Mouse (Mus musculus) stomach, embryonic 15.5 days (tissue): ENCODE measurements at regions not wholly inside any gene's neighbourhood (a gene's known extent, or its start where the extent isn't known, plus 50 kb on each side); places are given as distances from the start of the nearest gene placed in this dataset.

Experiments used
- ATAC-seq: fragments of 200-750 bp; cut with Nextera tagmentation; 2 replicates; pipeline ENCODE4 v1.8.0; 2017; ENCODE audit warnings: low read depth, moderate number of reproducible peaks, moderate TSS enrichment; ENCODE audit not compliant: insufficient read depth, low FRiP score
- H3K27ac ChIP-seq: fragments of 300-500 bp; sonication (generic); 2 replicates; pipeline ENCODE4 v1.5.1; 2015; ENCODE audit warnings: mild to moderate bottlenecking, inconsistent platforms
- H3K27me3 ChIP-seq: fragments of 300-500 bp; sonication (generic); replicated peaks from 2 replicates; pipeline ENCODE4 v1.6.1; 2015; ENCODE audit warnings: inconsistent platforms
- H3K36me3 ChIP-seq: fragments of 300-500 bp; sonication (generic); 2 replicates; pipeline ENCODE4 v1.6.1; 2015; ENCODE audit warnings: inconsistent platforms
- H3K4me1 ChIP-seq: fragments of 300-500 bp; sonication (generic); 2 replicates; pipeline ENCODE4 v1.6.1; 2015; ENCODE audit warnings: inconsistent platforms
- H3K4me2 ChIP-seq: fragments of 300-500 bp; sonication (generic); 2 replicates; pipeline ENCODE4 v1.6.1; 2015; ENCODE audit warnings: mild to moderate bottlenecking, inconsistent platforms
- H3K4me3 ChIP-seq: fragments of 300-500 bp; sonication (generic); replicated peaks from 2 replicates; pipeline ENCODE4 v1.5.1; 2015; ENCODE audit warnings: inconsistent platforms
- H3K9ac ChIP-seq: fragments of 300-500 bp; sonication (generic); 2 replicates; pipeline ENCODE4 v1.6.1; 2015; ENCODE audit warnings: inconsistent platforms
- H3K9me3 ChIP-seq: fragments of 300-500 bp; sonication (generic); 2 replicates; pipeline ENCODE4 v1.6.1; 2016; ENCODE audit warnings: inconsistent platforms
- WGBS: fragments of 180-500 bp; shearing (Covaris S2); methylation state at CpG from one replicate; pipeline ENCODE4 v1.1.7; 2015; 5-methylcytosine and 5-hydroxymethylcytosine counted together

DNA sequence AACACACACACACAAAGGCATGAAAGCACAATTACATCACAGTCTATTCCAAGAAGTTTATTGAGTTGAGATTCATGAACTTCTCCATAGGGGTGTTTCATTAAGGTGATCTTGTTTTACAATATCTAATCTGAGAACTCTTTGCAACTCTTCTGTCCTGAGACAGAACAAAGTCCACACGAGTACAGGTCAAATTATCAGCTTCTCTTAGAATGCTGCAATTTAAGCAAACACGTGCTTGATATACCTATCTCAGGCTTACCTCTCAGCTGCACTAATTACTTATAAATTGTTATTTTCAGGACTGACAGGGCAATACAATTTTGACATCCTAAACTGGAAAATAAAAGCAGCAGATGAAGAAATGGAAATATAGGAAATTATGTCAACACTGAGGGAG, 57.0 kb upstream of the Slc5a12 start:
- no peaks in the 10 kb centered on the region for H3K4me1 ChIP-seq
- H3K9me3 ChIP-seq: no peaks in the 10 kb centered on the region
- ATAC-seq: no peak
- no peak overlapping the region for H3K27ac ChIP-seq
- H3K36me3 ChIP-seq: no peaks in the 10 kb centered on the region
- 62% methylated on average over 2 of the region's 2 CpGs for whole genome bisulfite sequencing
- H3K4me3 ChIP-seq: no peak overlapping the region
- no peak overlapping the region for H3K9ac ChIP-seq
- no peak overlapping the region for H3K4me2 ChIP-seq
- no peaks in the 10 kb centered on the region for H3K27me3 ChIP-seq

DNA sequence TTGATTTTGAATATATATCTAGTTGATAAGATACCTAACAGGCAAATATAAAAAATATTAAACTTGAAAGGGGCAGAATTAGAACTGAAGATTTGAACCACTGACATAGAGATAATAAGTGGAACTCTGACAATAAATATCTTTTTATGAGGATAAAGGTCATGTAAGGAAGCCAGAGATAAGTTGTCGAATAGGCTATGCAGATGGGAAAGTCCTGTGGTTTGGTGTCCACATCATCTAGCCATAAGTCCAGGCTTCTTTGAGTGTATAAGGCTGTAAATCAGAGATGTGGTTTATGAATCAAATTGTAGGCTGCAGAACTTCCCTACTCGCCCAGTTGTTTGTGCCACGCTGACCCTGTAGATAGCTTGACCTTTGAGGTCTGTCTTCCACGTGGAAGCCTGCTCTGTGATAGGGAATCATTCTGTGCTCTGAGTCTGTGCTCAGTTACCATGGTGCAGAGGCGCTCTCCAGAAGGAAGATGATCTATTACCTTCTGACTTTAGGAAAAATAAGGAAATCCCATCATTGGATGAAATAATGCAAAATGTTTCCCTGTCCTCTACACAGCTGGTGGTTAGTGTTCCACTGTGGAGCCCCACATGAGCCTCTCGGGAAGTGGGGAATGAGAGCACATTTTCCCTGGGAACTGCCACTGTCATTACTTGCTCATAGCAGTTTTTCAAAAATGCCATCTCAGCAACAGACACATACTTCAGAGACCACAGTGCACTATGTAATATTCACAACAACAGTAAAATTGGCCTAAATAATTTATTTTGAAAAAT, 56.3 kb upstream of the Slc5a12 start:
- no peak for ATAC-seq
- Histone ChIP-seq H3K27ac (no peak overlapping the region), H3K4me3 (no peak overlapping the region), H3K4me2 (no peak overlapping the region), H3K36me3 (no peaks in the 10 kb centered on the region), H3K9me3 (no peaks in the 10 kb centered on the region), H3K4me1 (no peaks in the 10 kb centered on the region), H3K9ac (no peak overlapping the region), H3K27me3 (no peaks in the 10 kb centered on the region)
- 61% methylated on average over 6 of the region's 6 CpGs for WGBS

DNA sequence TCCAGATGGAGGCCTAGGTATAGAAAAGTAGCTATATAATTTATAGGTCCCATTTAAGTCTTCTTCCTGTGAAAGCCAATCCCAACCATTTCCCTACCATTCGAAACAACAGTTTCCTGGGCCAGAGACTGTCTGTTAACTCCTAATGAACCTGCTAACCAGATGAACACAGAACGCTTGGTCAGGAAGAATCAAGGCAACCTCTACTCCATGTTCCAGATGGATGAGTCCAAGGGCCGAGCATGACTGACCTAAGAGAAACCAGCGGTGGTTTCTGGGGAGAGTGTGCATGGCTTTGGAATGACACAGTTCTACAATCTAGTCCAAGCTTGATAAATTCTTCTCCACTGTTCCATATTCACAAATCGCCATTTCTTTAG, 55.8 kb upstream of the Slc5a12 start:
- 80% methylated on average over 5 of the region's 5 CpGs for WGBS
- no peak overlapping the region for H3K27ac ChIP-seq
- H3K36me3 ChIP-seq: no peaks in the 10 kb centered on the region
- H3K27me3 ChIP-seq: no peaks in the 10 kb centered on the region
- H3K4me2 ChIP-seq: no peak overlapping the region
- H3K9me3 ChIP-seq: no peaks in the 10 kb centered on the region
- no peak overlapping the region for H3K4me3 ChIP-seq
- no peak for ATAC-seq
- H3K4me1 ChIP-seq: no peaks in the 10 kb centered on the region
- H3K9ac ChIP-seq: no peak overlapping the region
